Mouse (Mus musculus): ENCODE data around the gene Tinagl1. TPM values are rescaled to one million over a fixed set of nuclear protein-coding genes. Genes with fewer than 3 reads are reported as not detected.

The Tinagl1 gene
- polyA plus RNA-seq, 1 experiment from 2014 or later = 8.5 TPM

DNA sequence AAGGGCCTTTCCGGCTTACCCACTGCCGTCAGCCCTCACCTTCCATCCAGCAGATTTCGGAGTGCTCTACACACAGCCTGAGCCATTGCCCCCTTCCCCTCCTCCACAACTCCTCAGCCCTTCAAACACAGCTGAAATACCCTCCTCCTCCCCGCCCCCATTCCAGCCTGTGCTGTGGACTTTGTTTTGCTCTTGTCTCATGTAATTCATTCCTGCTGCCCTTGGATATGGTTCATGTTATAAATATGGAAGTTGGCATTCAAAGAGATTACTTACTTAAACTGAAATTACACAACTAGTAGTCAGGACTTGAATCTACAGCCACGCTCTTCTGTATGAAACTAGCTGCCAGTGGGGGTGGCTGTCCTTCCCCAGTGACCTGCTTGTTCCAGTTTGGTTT is 51.9 kb downstream of the Tinagl1 start:
- Histone ChIP-seq H3K4me2 (replicated peaks) (no peak overlapping the region), H3K4me1 (replicated peaks; ENCODE audit: control insufficient read depth, insufficient read depth, low read length) (no peaks in the 10 kb centered on the region)
- no peak for ATAC-seq (ENCODE audit: low FRiP score)

DNA sequence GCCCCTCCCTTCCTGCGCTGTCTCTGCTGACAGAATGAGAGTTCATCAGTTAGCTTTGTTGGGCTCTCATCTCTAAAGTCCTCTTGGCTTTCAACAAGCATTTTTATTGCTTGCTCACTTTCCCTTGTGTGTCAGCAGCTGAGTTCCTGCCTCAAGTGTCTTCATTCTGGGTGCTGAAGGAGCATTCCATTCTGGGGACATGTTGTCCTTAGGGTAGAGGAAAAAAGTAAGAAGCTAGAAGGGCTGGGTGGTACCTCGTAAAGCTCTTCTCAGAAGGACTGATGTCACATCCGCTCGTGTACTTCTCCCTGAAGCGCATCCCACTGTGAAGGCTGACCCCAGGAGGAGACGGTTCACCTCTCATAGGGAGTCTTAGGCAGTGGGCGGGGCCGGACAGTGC is 53.4 kb downstream of the Tinagl1 start:
- H3K4me2 ChIP-seq (replicated peaks) = no peak overlapping the region
- no peak for ATAC-seq (ENCODE audit: low FRiP score)
- WGBS = 78% methylated on average over 8 of the region's 8 CpGs
- no peaks in the 10 kb centered on the region for H3K9me3 ChIP-seq (ENCODE audit: control insufficient read depth, low read length)
- no peak overlapping the region for H3K9ac ChIP-seq
- H3K27me3 ChIP-seq (ENCODE audit: control insufficient read depth, insufficient read depth, low read length) = no peaks in the 10 kb centered on the region
- no peak overlapping the region for H3K27ac ChIP-seq
- DNase-seq (ENCODE audit: low spot score) = no peak
- peaks cover 56% of the 10 kb centered on the region for H3K36me3 ChIP-seq (replicated peaks; ENCODE audit: control insufficient read depth, insufficient read depth)
- H3K4me1 ChIP-seq (replicated peaks; ENCODE audit: control insufficient read depth, insufficient read depth, low read length) = no peaks in the 10 kb centered on the region
- no peak overlapping the region for H3K4me3 ChIP-seq (replicated peaks; ENCODE audit: low read length)

More for the DNA sequence above, 51.9 kb downstream of the Tinagl1 start:
- no peak overlapping the region for H3K9ac ChIP-seq
- 87% methylated on average over 5 of the region's 5 CpGs for WGBS
- peaks cover 69% of the 10 kb centered on the region for H3K36me3 ChIP-seq (replicated peaks; ENCODE audit: control insufficient read depth, insufficient read depth)
- no peak for DNase-seq (ENCODE audit: low spot score)
- no peaks in the 10 kb centered on the region for H3K9me3 ChIP-seq (ENCODE audit: control insufficient read depth, low read length)
- H3K27me3 ChIP-seq (ENCODE audit: control insufficient read depth, insufficient read depth, low read length) = no peaks in the 10 kb centered on the region
- H3K4me3 ChIP-seq (replicated peaks; ENCODE audit: low read length) = no peak overlapping the region
- no peak overlapping the region for H3K27ac ChIP-seq

- DNase-seq (ENCODE audit: low spot score) = no peak
- Histone ChIP-seq H3K27ac (no peak overlapping the region), H3K9ac (no peak overlapping the region), H3K4me3 (replicated peaks; ENCODE audit: low read length) (no peak overlapping the region), H3K4me2 (replicated peaks) (no peak overlapping the region), H3K36me3 (replicated peaks; ENCODE audit: control insufficient read depth, insufficient read depth) (peaks cover 49% of the 10 kb centered on the region), H3K4me1 (replicated peaks; ENCODE audit: control insufficient read depth, insufficient read depth, low read length) (no peaks in the 10 kb centered on the region), H3K27me3 (ENCODE audit: control insufficient read depth, insufficient read depth, low read length) (no peaks in the 10 kb centered on the region), H3K9me3 (ENCODE audit: control insufficient read depth, low read length) (no peaks in the 10 kb centered on the region)
- 71% methylated on average over 4 of the region's 4 CpGs for WGBS
- no peak for ATAC-seq (ENCODE audit: low FRiP score)
Observed at GRCm38 (mm10) chr4:130120752-130121151, 54.2 kb downstream of the Tinagl1 start.

Other genes with a start within 250 kb of the Tinagl1 start
- not detected in 2 replicates for gene Spocd1, start 245.9 kb downstream of the Tinagl1 start, polyA plus RNA-seq (2014; fragmentation: Nextera tagmentation; extraction: Ambion mirVana)
- gene Adgrb2, start 190.3 kb downstream of the Tinagl1 start, polyA plus RNA-seq (2014; fragmentation: Nextera tagmentation; extraction: Ambion mirVana) = 16.9 and 19.0 TPM in 2 replicates
- gene Col16a1, start 127.3 kb downstream of the Tinagl1 start, polyA plus RNA-seq (2014; fragmentation: Nextera tagmentation; extraction: Ambion mirVana) = 10.1 and 11.1 TPM in 2 replicates
- 66.0 and 77.7 TPM in 2 replicates for gene Pef1, start 72.6 kb downstream of the Tinagl1 start, polyA plus RNA-seq (2014; fragmentation: Nextera tagmentation; extraction: Ambion mirVana)
- 1.7 and 2.3 TPM in 2 replicates for gene Hcrtr1, start 35.8 kb downstream of the Tinagl1 start, polyA plus RNA-seq (2014; fragmentation: Nextera tagmentation; extraction: Ambion mirVana)
- gene Gm853, start 47.3 kb upstream of the Tinagl1 start, polyA plus RNA-seq (2014; fragmentation: Nextera tagmentation; extraction: Ambion mirVana) = 0.86 and 2.4 TPM in 2 replicates
- gene Serinc2, start 104.1 kb upstream of the Tinagl1 start, polyA plus RNA-seq (2014; fragmentation: Nextera tagmentation; extraction: Ambion mirVana) = 32.3 and 35.5 TPM in 2 replicates
- 272 and 285 TPM in 2 replicates for gene Fabp3, start 133.5 kb upstream of the Tinagl1 start, polyA plus RNA-seq (2014; fragmentation: Nextera tagmentation; extraction: Ambion mirVana)
- gene Gm10570, start 133.6 kb upstream of the Tinagl1 start, polyA plus RNA-seq (2014; fragmentation: Nextera tagmentation; extraction: Ambion mirVana) = 0.46 TPM in 1 of 2 replicates, not detected in the other
- 88.1 and 89.8 TPM in 2 replicates for gene Zcchc17, start 184.8 kb upstream of the Tinagl1 start, polyA plus RNA-seq (2014; fragmentation: Nextera tagmentation; extraction: Ambion mirVana)
- 92.5 and 94.6 TPM in 2 replicates for gene Snrnp40, start 185.0 kb upstream of the Tinagl1 start, polyA plus RNA-seq (2014; fragmentation: Nextera tagmentation; extraction: Ambion mirVana)